Mouse (Mus musculus) mouse trophoblast stem cell (cell line): ENCODE results near the gene Ttll7.

Experiments used
- in situ Hi-C, 2 experiments: fragments of 300-500 bp; cut with MseI, MboI; formaldehyde crosslinking; loops; 2 replicates in 1 of 2; 3 replicates in 1 of 2; pipeline ENCODE4 v1.15.1; 2025

Gene Ttll7

GRCm38 (mm10) chr3:146908922-146909321 lies 56.8 kb downstream of the Ttll7 start:
- in situ Hi-C loops = loop anchor here in 1 of 2 experiments (25.0 kb wide), 1 partner anchor 347 kb away; the partner anchor contains the start of gene Uox

GRCm38 (mm10) chr3:146913107-146913506 lies 60.9 kb downstream of the Ttll7 start:
- in situ Hi-C loops = loop anchor here (10.0 to 25.0 kb wide), 2 partner anchors 348 to 351 kb away; partner anchors contain the start of gene Uox (in 1 of the 2)

GRCm38 (mm10) chr3:146914798-146915197 lies 62.6 kb downstream of the Ttll7 start:
- in situ Hi-C loops = loop anchor here (10.0 to 25.0 kb wide), 2 partner anchors 350 to 352 kb away; partner anchors contain the start of gene Uox (in 1 of the 2)

- in situ Hi-C loops = loop anchor here (10.0 to 25.0 kb wide), 2 partner anchors 353 to 356 kb away; partner anchors contain the start of gene Uox (in 1 of the 2)
Measured at GRCm38 (mm10) chr3:146917891-146918290, 65.7 kb downstream of the Ttll7 start.

GRCm38 (mm10) chr3:146918323-146918722 lies 66.2 kb downstream of the Ttll7 start:
- in situ Hi-C loops = loop anchor here (10.0 to 25.0 kb wide), 2 partner anchors 354 to 356 kb away; partner anchors contain the start of gene Uox (in 1 of the 2)

- in situ Hi-C loops = loop anchor here (25.0 kb wide), 1 partner anchor 590 kb away; no protein-coding TSS in a partner anchor
Measured at GRCm38 (mm10) chr3:146927311-146928015, 75.3 kb downstream of the Ttll7 start.

GRCm38 (mm10) chr3:146928141-146928540 lies 76.0 kb downstream of the Ttll7 start:
- in situ Hi-C loops = loop anchor here (25.0 kb wide), 1 partner anchor 591 kb away; no protein-coding TSS in a partner anchor

- in situ Hi-C loops = loop anchor here (25.0 kb wide), 1 partner anchor 592 kb away; no protein-coding TSS in a partner anchor
Measured at GRCm38 (mm10) chr3:146929011-146929410, 76.8 kb downstream of the Ttll7 start.

GRCm38 (mm10) chr3:146931190-146931589 lies 79.0 kb downstream of the Ttll7 start:
- in situ Hi-C loops = loop anchor here (25.0 kb wide), 1 partner anchor 594 kb away; no protein-coding TSS in a partner anchor

GRCm38 (mm10) chr3:146932506-146932905 lies 80.3 kb downstream of the Ttll7 start:
- in situ Hi-C loops = loop anchor here (25.0 kb wide), 1 partner anchor 595 kb away; no protein-coding TSS in a partner anchor

GRCm38 (mm10) chr3:146936888-146937287 lies 84.7 kb downstream of the Ttll7 start:
- in situ Hi-C loops = loop anchor here (25.0 kb wide), 1 partner anchor 600 kb away; no protein-coding TSS in a partner anchor

GRCm38 (mm10) chr3:146939391-146940250 lies 87.5 kb downstream of the Ttll7 start:
- in situ Hi-C loops = loop anchor here (25.0 kb wide), 1 partner anchor 602 kb away; no protein-coding TSS in a partner anchor

GRCm38 (mm10) chr3:146943101-146943500 lies 90.9 kb downstream of the Ttll7 start:
- in situ Hi-C loops = loop anchor here (25.0 kb wide), 1 partner anchor 606 kb away; no protein-coding TSS in a partner anchor

- in situ Hi-C loops = loop anchor here (25.0 kb wide), 1 partner anchor 608 kb away; no protein-coding TSS in a partner anchor
Measured at GRCm38 (mm10) chr3:146945342-146945741, 93.2 kb downstream of the Ttll7 start.

- in situ Hi-C loops = loop anchor here (25.0 kb wide), 1 partner anchor 609 kb away; no protein-coding TSS in a partner anchor
Measured at GRCm38 (mm10) chr3:146945887-146946286, 93.7 kb downstream of the Ttll7 start.

GRCm38 (mm10) chr3:146946641-146947040 lies 94.5 kb downstream of the Ttll7 start:
- in situ Hi-C loops = loop anchor here (25.0 kb wide), 1 partner anchor 609 kb away; no protein-coding TSS in a partner anchor

- in situ Hi-C loops = no loop called here
Measured at GRCm38 (mm10) chr3:146956792-146957191, 104.6 kb downstream of the Ttll7 start.

GRCm38 (mm10) chr3:146962838-146963237 lies 110.7 kb downstream of the Ttll7 start:
- in situ Hi-C loops = no loop called here

- in situ Hi-C loops = no loop called here
Measured at GRCm38 (mm10) chr3:146964384-146964783, 112.2 kb downstream of the Ttll7 start.

- in situ Hi-C loops = no loop called here
Measured at GRCm38 (mm10) chr3:146967242-146967641, 115.1 kb downstream of the Ttll7 start.

GRCm38 (mm10) chr3:146967834-146968233 lies 115.7 kb downstream of the Ttll7 start:
- in situ Hi-C loops = no loop called here
